Mouse (Mus musculus): ENCODE results near the gene Tcl1b1. TPM values are rescaled to one million over a fixed set of nuclear protein-coding genes. Genes with fewer than 3 reads are reported as not detected.
"Not testable (repeated sequence)": the region's sequence is repeated elsewhere in the genome, so short reads cannot be mapped to it uniquely, and the experiment has no call there.

Gene Tcl1b1
- polyA plus RNA-seq, 1 experiment, result not detected

DNA sequence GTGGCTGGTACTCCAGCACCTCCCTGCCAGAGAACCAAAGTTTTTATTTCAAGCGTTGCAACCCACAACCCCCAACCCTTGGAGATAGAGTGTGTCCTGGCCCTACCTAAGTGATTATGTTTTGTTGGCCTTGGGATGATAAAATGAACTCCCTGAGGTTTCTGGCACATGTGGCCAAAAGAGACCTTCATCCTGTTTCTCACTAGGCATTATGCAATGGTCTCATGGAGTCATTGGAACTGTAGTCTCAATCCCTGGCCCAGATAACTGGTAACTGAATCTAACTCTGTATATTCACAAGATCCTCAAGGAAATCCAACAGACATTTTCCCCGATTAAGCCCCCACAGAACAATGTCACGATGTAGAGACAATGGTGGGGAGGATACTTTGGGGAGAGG is 16.4 kb upstream of the Tcl1b1 start:
- Histone ChIP-seq H3K4me3 (no peak overlapping the region), H3K36me3 (ENCODE audit: control insufficient read depth, insufficient read depth) (no peaks in the 10 kb centered on the region), H3ac (ENCODE audit: control insufficient read depth, insufficient read length) (no peak overlapping the region), H3K4me2 (ENCODE audit: low read depth) (no peak overlapping the region), H3K27me3 (ENCODE audit: control insufficient read depth, insufficient read depth, insufficient read length) (no peaks in the 10 kb centered on the region), H3K79me2 (ENCODE audit: control insufficient read depth, insufficient read depth) (no peaks in the 10 kb centered on the region)
- no peak for TF ChIP-seq MYOG (IDR thresholded peaks at IDR 0.05; ENCODE audit: control insufficient read depth in 1 of 3, insufficient read depth in 1 of 3, insufficient read length in 2 of 3, low read depth in 2 of 3)
- no peak for TF ChIP-seq REST (IDR thresholded peaks at IDR 0.05; ENCODE audit: insufficient read depth, insufficient read length)
- TF ChIP-seq CEBPB (IDR thresholded peaks at IDR 0.05; ENCODE audit: insufficient read depth, poor library complexity, severe bottlenecking), result no peak
- TF ChIP-seq TCF12 (IDR thresholded peaks at IDR 0.05; ENCODE audit: insufficient read depth, poor library complexity, severe bottlenecking), result no peak
- TF ChIP-seq MYOD1 (IDR thresholded peaks at IDR 0.05; ENCODE audit: control insufficient read depth in 1 of 3, insufficient read length in 2 of 3, low read depth in 2 of 3), result no peak
- TF ChIP-seq E2F4 (IDR thresholded peaks at IDR 0.05; ENCODE audit: insufficient read depth), result no peak
- TF ChIP-seq POLR2AphosphoS2 (IDR thresholded peaks at IDR 0.05; ENCODE audit: insufficient read length, low read depth), result no peak
- no peak for TF ChIP-seq MAX (IDR thresholded peaks at IDR 0.05; ENCODE audit: low read depth)
- TF ChIP-seq POLR2A (IDR thresholded peaks at IDR 0.05; ENCODE audit: insufficient read length, low read depth), result no peak
- TF ChIP-seq TCF3 (IDR thresholded peaks at IDR 0.05; ENCODE audit: insufficient read length, low read depth), result no peak
- TF ChIP-seq USF1 (IDR thresholded peaks at IDR 0.05; ENCODE audit: low read depth), result no peak
- TF ChIP-seq SRF (IDR thresholded peaks at IDR 0.05; ENCODE audit: control insufficient read depth, insufficient read length, low read depth), result no peak

DNA sequence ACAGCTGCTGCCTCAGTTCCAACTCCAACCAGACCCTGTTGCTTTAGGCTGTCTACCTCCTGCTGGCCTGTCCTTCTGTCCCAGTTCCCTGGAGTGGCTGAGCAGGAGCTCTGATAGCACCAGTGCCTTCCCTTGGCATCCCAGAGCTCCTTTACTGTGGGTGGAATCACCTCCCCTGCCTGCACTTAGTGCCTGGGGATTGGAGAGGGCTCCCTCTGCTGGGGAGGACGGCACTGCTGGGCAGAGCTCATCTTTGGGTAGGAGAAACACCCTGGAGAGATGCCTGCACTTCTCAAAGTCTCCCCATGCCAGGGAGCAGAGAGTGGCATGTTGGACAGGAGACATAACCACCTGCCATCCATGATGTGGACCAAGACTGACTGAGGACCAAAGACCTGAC is 14.6 kb upstream of the Tcl1b1 start:
- not testable (repeated sequence) for H3K79me2 ChIP-seq (ENCODE audit: control insufficient read depth, insufficient read depth); H3K27me3 ChIP-seq (ENCODE audit: control insufficient read depth, insufficient read depth, insufficient read length); H3ac ChIP-seq (ENCODE audit: control insufficient read depth, insufficient read length); H3K4me2 ChIP-seq (ENCODE audit: low read depth); H3K4me3 ChIP-seq; H3K36me3 ChIP-seq (ENCODE audit: control insufficient read depth, insufficient read depth)

- H3K4me2 ChIP-seq (ENCODE audit: low read depth), result no peak within 1 kb of the TSS
- no peak for TF ChIP-seq POLR2A (IDR thresholded peaks at IDR 0.05; ENCODE audit: insufficient read length, low read depth)
- no peak for TF ChIP-seq REST (IDR thresholded peaks at IDR 0.05; ENCODE audit: insufficient read depth, insufficient read length)
- no peak for TF ChIP-seq TCF3 (IDR thresholded peaks at IDR 0.05; ENCODE audit: insufficient read length, low read depth)
Measured at GRCm38 (mm10) chr12:105145714-105146113, 13.8 kb upstream of the Tcl1b1 start, which contains the start of gene Tcl1b2. Gene Tcl1b2 (plus strand): TSS chr12:105146014.

GRCm38 (mm10) chr12:105155286-105155685 is 4.2 kb upstream of the Tcl1b1 start:
- not testable (repeated sequence) for H3K4me2 ChIP-seq (ENCODE audit: low read depth); H3K27me3 ChIP-seq (ENCODE audit: control insufficient read depth, insufficient read depth, insufficient read length); H3K4me3 ChIP-seq; H3K36me3 ChIP-seq (ENCODE audit: control insufficient read depth, insufficient read depth); H3K79me2 ChIP-seq (ENCODE audit: control insufficient read depth, insufficient read depth); H3ac ChIP-seq (ENCODE audit: control insufficient read depth, insufficient read length)

More at GRCm38 (mm10) chr12:105145714-105146113, 13.8 kb upstream of the Tcl1b1 start, which contains the start of gene Tcl1b2:
- H3K4me3 ChIP-seq, result no peak within 1 kb of the TSS
- no peaks in the 10 kb centered on the region for H3K79me2 ChIP-seq (ENCODE audit: control insufficient read depth, insufficient read depth)
- no peaks in the 10 kb centered on the region for H3K27me3 ChIP-seq (ENCODE audit: control insufficient read depth, insufficient read depth, insufficient read length)
- no peaks in the 10 kb centered on the region for H3K36me3 ChIP-seq (ENCODE audit: control insufficient read depth, insufficient read depth)
- H3ac ChIP-seq (ENCODE audit: control insufficient read depth, insufficient read length), result no peak within 1 kb of the TSS

DNA sequence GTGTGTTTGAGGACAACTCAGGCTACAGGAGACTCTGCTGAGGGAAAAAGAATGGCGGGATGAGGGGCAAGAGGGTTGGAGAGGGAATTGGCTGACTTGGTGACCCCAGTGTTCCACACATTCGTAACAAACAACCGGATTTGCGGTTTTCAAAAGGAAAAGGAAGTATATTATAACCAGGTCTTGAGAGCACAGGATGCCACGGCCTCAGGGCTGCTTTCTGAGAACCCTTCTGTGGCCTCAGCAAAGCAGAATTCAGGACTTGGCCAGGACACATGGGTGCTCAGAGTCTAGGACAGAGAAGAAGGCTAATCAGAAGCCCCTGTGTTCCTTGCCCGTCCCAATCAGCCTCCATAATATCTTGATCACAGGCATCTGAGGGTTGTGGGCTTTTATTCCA is 648 bp upstream of the Tcl1b1 start:
- H3ac ChIP-seq (ENCODE audit: control insufficient read depth, insufficient read length), result no peak overlapping the region
- H3K79me2 ChIP-seq (ENCODE audit: control insufficient read depth, insufficient read depth), result no peaks in the 10 kb centered on the region
- no peaks in the 10 kb centered on the region for H3K27me3 ChIP-seq (ENCODE audit: control insufficient read depth, insufficient read depth, insufficient read length)
- H3K4me3 ChIP-seq, result no peak overlapping the region
- TF ChIP-seq TCF12 (IDR thresholded peaks at IDR 0.05; ENCODE audit: insufficient read depth, poor library complexity, severe bottlenecking) (no peak), POLR2A (IDR thresholded peaks at IDR 0.05; ENCODE audit: insufficient read length, low read depth) (no peak), REST (IDR thresholded peaks at IDR 0.05; ENCODE audit: insufficient read depth, insufficient read length) (no peak), SRF (IDR thresholded peaks at IDR 0.05; ENCODE audit: control insufficient read depth, insufficient read length, low read depth) (no peak), MYOD1 (IDR thresholded peaks at IDR 0.05; ENCODE audit: control insufficient read depth in 1 of 3, insufficient read length in 2 of 3, low read depth in 2 of 3) (no peak), TCF3 (IDR thresholded peaks at IDR 0.05; ENCODE audit: insufficient read length, low read depth) (no peak), MYOG (IDR thresholded peaks at IDR 0.05; ENCODE audit: control insufficient read depth in 1 of 3, insufficient read depth in 1 of 3, insufficient read length in 2 of 3, low read depth in 2 of 3) (no peak), POLR2AphosphoS2 (IDR thresholded peaks at IDR 0.05; ENCODE audit: insufficient read length, low read depth) (no peak), USF1 (IDR thresholded peaks at IDR 0.05; ENCODE audit: low read depth) (no peak), CEBPB (IDR thresholded peaks at IDR 0.05; ENCODE audit: insufficient read depth, poor library complexity, severe bottlenecking) (no peak), MAX (IDR thresholded peaks at IDR 0.05; ENCODE audit: low read depth) (no peak), E2F4 (IDR thresholded peaks at IDR 0.05; ENCODE audit: insufficient read depth) (no peak)
- H3K4me2 ChIP-seq (ENCODE audit: low read depth), result no peak overlapping the region
- no peaks in the 10 kb centered on the region for H3K36me3 ChIP-seq (ENCODE audit: control insufficient read depth, insufficient read depth)

GRCm38 (mm10) chr12:105166734-105167133 is 7.2 kb downstream of the Tcl1b1 start:
- Histone ChIP-seq H3K36me3 (ENCODE audit: control insufficient read depth, insufficient read depth) (no peaks in the 10 kb centered on the region), H3K4me2 (ENCODE audit: low read depth) (no peak overlapping the region), H3K4me3 (no peak overlapping the region), H3K79me2 (ENCODE audit: control insufficient read depth, insufficient read depth) (no peaks in the 10 kb centered on the region), H3ac (ENCODE audit: control insufficient read depth, insufficient read length) (no peak overlapping the region), H3K27me3 (ENCODE audit: control insufficient read depth, insufficient read depth, insufficient read length) (no peaks in the 10 kb centered on the region)
- TF ChIP-seq SRF (IDR thresholded peaks at IDR 0.05; ENCODE audit: control insufficient read depth, insufficient read length, low read depth), result no peak
- TF ChIP-seq TCF3 (IDR thresholded peaks at IDR 0.05; ENCODE audit: insufficient read length, low read depth), result no peak
- TF ChIP-seq CEBPB (IDR thresholded peaks at IDR 0.05; ENCODE audit: insufficient read depth, poor library complexity, severe bottlenecking), result no peak
- no peak for TF ChIP-seq MYOD1 (IDR thresholded peaks at IDR 0.05; ENCODE audit: control insufficient read depth in 1 of 3, insufficient read length in 2 of 3, low read depth in 2 of 3)
- no peak for TF ChIP-seq E2F4 (IDR thresholded peaks at IDR 0.05; ENCODE audit: insufficient read depth)
- no peak for TF ChIP-seq POLR2A (IDR thresholded peaks at IDR 0.05; ENCODE audit: insufficient read length, low read depth)
- no peak for TF ChIP-seq USF1 (IDR thresholded peaks at IDR 0.05; ENCODE audit: low read depth)
- no peak for TF ChIP-seq REST (IDR thresholded peaks at IDR 0.05; ENCODE audit: insufficient read depth, insufficient read length)
- TF ChIP-seq MYOG (IDR thresholded peaks at IDR 0.05; ENCODE audit: control insufficient read depth in 1 of 3, insufficient read depth in 1 of 3, insufficient read length in 2 of 3, low read depth in 2 of 3), result no peak
- no peak for TF ChIP-seq TCF12 (IDR thresholded peaks at IDR 0.05; ENCODE audit: insufficient read depth, poor library complexity, severe bottlenecking)
- no peak for TF ChIP-seq POLR2AphosphoS2 (IDR thresholded peaks at IDR 0.05; ENCODE audit: insufficient read length, low read depth)
- no peak for TF ChIP-seq MAX (IDR thresholded peaks at IDR 0.05; ENCODE audit: low read depth)

All from myocyte (in vitro differentiated cells).